Mouse (Mus musculus): ENCODE results near the gene Skap1.

GRCm38 (mm10) chr11:96436525-96436924 is 27.9 kb upstream of the Skap1 start:
- TF ChIP-seq CTCF (conservative IDR thresholded peaks at IDR 0.05; ENCODE audit: low read length) (no peak), NANOG (IDR thresholded peaks at IDR 0.05; ENCODE audit: borderline replicate concordance, low read length) (no peak)

Measured in E14TG2a.4 (cell line).